Mouse (Mus musculus) cerebellum, adult 9-11 months (tissue): Measurements from ENCODE around the gene Rnf146.
"Not testable (repeated sequence)": the region's sequence is repeated elsewhere in the genome, so short reads cannot be mapped to it uniquely, and the experiment has no call there.

Source experiments
- DNase-seq: peaks from one replicate; pipeline ENCODE4 v3.0.0; 2022

Gene Rnf146

DNA sequence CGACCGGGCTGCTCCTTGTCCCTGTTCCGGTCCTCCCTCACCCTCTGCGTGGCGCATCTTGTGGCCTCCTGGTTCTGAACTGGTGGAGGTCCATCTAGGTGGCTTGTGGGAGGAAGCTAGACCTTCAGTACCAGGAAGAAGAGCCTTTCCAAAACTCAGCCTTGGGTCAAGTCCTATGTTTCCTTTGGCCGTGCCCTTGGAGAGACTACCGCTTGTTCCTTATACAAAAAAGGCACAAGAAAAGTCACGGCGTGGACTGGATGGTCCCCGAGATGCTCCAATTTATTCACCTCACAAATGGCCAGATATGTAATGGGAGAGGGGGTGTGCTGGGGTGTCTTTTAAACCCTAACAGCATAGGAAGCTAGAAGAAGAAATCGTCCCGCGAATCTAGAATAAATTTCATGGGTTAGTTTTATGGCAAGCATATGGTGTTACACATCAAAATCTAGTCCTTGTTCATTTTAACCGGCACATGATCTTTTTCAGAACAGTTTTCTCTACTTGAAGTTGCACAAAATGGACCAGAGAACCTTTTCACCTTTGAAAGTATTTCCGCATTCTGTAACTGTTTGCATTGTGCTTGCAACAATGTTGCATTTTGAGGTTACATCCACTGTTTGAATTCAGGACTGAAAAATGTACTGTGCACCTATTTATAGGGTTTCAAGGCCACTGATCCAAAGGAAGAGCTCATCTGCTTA, at the start of gene Rnf146:
TSS of gene Rnf146 (minus strand) at position 246 of the 704 bp plus-strand sequence.
- no peak for DNase-seq

DNA sequence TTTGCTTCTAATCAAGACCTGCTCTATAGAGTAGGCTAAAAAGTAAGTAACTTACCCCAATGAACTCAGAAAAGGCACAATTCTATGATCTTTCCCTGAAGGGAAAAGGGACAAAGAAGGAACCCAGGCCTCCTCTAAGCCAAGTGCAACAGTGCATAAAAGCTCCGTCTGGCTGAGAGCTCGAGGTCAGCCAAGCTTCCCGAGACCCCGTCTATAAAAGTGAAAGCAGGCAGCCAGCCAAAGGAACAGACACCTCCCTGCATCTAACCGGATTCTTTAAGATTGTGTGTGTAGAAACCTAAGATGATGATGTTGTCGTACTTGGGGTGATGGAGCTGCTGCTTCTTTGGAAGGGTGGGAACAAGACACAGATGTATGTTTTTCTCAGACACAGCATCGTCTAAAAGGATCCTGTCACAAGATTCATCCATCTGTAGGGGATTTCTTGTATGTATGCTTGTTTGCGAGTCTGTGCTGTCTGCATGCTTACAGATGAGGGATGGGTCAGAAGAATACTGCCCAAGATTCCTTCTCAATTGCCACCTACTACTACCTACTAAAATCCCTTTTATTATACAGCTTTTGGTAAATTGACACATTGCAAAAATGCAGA, 40.5 kb upstream of the Rnf146 start:
- no peak for DNase-seq

DNA sequence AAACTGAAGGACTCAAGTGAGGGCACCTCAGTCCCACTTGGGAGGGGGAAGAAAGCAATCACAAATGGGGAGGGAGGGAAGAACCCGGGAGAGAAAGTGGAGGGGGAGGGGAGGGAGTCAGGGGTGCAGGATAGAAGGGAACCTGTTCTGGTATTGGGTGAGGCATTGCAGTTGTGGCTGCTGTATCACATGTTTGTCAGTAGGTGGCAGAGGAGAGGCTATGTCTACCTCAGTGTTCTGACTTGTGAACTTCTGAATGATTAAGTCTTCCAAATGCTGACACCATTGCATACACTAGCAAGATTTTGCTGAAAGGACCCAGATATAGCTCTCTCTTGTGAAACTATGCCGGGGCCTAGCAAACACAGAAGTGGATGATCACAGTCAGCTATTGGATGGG, 32.6 kb upstream of the Rnf146 start:
- DNase-seq = not testable (repeated sequence)

DNA sequence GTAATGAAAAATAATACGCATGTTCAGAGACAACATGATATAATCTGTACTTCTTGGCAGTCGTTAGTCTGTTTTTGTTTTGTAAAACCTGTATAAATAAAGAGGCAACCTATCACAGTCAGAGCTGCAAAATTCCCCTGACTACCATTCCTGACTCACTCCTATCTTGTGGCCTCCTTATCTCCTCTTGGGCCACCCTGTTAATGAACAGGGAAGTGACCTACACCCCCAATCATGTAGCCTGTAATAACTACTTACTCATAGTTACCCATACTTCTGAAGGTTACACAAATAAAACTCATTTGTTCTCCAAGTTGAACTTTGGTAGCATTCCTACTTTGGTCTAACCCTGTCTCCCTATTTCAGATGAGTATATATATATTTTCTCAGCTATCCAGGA, 19.3 kb upstream of the Rnf146 start:
- no peak for DNase-seq

DNA sequence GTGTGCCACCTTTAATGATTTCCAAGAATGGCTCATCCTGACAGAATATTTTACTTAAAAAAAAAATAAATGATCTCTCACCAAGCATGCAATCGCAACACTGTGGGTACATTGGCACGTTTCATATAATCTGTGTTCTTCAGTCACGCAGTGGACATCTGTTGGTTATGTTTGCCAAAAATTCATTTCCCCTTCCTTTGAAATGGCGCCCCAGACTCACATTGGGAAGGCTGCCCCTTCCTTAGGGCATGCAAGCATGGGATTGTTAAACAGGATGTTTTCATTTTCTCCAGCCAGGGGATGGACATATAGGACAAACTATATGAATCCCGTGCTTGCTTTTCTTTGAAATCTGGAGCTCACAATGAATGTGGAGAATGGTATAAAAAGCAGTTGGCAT, 11.8 kb upstream of the Rnf146 start:
- DNase-seq = no peak

DNA sequence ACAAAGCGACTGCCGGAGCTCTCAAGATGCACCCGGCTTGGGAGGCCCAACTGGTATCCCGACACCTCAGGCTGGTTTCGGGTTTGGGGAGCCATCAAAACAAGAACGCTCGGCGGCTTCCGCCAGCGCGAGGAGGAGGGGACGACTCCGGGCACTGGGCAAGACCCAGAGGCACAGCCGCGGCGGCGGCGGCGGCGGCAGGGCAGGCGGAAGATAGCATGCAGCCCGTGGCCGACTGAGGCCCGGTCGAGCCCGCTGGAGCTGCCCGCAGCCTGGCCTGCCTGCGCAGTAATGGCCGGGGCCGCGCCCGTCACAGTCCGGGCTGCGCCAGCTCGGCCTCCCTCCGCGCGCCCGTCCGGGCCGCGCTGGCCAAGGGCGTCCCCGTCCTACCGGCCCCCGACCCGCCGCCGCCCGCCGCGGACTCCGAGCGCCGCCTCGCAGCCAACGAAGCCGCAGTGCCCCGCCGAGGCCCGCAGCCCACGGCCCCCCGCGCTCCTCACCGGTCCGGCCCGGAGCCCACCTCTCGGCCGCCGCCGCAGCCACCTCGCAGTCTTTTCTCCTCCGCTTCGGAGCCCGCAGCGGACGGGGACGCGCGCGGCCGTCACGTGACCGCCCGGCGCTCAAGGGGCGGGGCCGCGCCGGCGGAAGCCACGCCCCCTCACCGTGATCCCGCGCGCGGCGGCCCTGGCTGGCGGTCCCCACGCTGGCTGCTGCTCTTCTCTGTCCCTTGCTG, 612 bp downstream of the Rnf146 start:
- peak; percentile 92 for DNase-seq

DNA sequence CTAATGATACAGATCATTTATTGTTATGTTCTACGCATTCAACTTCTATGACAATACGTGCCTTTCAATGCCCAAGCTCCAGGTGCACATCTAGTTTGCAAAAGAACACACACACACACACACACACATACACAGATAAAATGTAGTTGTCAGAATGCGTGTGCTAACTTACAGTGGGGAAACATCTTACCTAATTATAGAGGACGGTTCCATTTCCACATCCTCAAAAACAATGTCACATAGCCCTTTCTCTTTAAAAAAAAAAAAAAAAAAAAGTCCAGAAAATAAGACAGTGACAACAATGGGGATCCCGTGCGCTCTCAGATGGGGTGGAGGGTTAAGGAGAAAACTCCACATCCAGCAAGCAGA, 1.2 kb downstream of the Rnf146 start:
- DNase-seq = no peak

DNA sequence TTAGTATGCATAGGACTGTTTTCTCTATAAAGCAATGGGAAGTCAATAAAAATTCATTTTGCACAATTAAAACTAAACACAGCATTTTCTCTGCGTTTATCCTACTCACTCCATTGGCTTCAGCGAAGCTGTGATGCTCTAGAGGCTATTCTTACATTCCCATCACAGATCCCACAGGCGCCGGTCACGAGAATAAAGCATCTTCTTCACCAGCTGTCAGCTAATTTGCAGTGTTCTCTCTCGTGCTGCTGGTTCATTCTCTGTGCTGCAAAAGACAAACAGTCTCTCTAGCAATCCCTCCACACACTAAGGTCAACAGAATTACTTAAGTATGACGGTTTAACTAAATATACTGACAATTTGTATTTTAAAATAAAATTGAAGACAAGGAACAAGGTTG, 8.1 kb downstream of the Rnf146 start:
- DNase-seq = peak; percentile 32

DNA sequence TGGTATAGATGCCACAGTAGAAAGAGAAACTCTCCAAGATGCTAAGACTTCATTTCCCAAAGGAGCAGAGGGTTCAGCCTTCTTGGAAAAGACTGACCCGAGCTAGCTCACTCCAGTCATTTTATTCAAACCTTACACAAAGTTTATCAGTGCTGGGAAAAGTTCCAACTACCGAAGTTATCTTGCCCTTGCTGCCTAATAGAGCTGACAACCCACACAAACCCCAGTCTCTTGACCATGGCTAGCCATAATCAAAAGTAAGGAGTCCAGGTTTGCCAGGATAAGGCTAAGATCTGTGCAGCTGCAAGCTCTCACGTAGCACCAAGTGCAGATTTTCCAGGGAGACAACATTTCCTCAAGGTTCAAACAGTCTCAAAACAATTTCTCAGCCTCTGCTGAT, 9.7 kb downstream of the Rnf146 start:
- no peak for DNase-seq

DNA sequence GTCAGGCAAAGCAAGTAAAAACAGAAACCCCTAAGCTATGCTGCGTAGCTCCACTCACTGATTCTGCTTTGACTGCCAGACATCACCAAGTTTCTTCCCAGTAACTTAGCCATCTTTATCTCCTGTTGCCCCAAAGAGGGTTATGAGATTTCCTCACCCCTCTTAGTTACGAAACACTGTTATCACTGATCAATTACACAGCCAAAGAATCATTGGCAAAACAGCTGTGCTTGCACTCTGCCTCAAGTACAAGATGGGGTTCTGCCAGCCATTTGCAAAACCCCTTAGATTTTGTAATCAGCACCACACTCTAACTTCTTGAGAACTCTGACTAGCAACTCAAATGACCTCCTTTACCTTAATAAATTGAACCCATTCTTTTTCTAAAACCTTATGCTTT, 10.8 kb downstream of the Rnf146 start:
- DNase-seq = no peak

DNA sequence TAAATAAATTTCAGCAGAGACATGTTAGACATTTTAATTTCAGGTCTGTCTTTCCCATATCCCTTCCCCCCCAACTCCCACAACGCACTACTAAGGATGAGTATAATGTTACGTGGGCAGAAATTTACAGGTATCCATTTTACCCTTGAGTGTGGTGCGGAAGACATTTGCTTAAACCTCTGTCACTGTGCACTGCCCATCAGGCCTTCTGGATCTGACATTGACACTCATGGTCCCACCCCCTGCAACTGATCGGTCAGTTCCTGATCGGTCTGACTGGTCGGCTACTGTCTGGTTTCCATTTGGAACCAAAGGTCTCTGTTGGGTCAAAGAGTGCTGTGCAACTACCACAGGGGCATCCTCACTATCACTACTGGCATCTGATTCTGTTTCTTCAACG, 15.6 kb downstream of the Rnf146 start:
- DNase-seq = no peak

DNA sequence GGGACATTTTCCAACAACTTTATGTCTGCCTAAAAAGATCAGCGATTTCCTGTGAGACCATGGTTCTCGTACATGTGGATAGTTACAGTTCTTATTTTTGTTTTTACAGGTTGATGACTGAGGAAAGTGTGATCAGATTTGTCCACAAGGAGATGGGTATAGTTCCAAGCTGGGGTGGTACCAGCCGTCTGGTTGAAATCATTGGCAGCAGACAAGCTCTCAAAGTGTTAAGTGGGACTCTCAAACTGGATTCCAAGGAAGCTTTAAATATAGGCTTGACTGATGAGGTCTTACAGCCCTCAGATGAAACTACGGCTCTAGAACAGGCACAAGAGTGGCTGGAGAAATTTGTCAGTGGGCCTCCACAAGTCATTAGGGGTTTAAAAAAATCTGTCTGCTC, 18.0 kb downstream of the Rnf146 start:
- DNase-seq = no peak

DNA sequence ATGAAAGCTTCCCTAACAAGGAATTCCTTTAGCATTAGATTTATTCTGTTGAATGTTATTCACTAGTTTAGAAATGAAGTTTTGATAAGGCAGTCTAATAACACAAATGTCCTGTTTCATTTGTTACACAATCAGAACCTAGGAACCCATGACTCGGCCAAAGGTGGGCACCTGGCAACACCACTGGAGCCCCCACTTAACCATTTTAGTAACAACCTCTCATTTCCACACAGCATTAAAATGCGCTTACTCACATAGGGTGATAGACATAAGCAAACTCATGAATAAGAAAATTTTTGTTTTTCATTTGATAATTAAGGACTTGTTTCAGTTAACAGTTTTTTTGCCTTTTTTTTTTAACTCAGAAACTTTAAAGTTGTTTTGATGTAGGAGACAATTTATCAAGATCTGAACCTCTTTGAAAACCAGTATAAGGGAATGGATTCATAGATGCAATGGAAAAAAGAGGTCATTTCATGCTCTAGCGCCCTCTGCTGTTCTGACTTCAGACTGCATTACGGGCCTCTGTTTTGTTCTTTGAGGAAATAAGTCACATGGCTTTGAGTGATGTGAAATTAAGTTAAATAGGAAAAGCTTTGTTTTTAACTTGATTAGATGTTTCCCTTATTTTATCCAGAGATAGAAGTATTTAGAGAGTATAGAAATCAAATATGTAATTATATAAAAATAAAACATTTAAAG, 23.7 kb downstream of the Rnf146 start:
- DNase-seq = peak; percentile 20

DNA sequence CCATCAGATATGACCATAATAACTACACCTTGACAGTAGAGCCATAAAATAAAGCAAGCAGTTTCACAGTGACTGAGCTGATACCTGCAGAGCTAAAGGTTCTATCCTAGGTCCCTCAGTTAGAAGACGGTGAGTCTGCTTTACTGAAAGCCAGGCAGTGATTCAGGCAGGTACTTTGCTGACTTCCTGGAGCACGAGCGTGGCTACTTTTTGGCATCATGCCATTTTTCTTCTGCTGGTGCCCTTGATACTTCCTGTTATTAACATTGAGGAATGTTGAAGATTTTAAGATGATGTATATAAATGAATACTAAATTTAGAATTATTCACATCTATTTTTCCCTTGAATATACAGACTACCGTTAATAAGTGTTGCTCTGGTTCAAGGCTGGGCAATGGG, 28.4 kb downstream of the Rnf146 start:
- no peak for DNase-seq

DNA sequence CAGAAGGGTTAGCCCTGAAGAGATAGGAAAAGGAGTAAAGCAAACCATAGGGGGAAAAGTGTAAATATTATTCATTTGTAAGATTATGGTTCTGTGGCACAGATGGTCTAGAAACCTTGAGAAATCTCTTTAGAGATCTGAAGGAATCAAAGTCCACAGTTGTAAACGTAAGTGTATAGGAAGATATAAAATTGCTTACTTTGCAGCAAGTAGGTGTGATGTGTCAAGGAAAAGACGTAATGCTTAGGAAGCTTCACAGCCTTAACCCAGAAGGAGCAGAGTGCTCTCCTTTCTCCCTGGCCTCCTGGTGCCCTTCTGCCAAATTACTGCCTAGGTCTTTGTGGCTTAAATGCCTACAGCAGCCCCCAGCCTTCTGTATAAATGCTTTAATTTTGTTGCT, 37.4 kb downstream of the Rnf146 start:
- no peak for DNase-seq

DNA sequence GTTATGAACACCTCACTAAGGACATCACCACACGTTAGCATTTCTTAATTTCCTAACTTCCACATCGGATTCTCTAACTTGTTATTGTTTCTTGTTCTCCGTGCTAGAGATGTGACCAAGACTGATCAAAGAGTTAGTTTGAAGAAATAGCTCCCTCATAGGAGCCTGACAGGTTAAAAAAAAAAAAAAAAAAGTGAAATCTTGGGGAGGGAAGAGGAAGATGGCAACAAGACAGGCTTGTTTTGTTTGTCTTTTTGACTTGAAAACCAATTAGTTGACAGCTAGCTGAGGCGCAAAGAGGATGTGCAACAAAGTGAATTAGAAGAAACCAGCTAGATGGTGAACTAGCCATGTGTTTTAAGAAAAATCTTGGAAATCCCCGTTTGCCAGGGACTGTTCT, 48.3 kb downstream of the Rnf146 start:
- DNase-seq = no peak

DNA sequence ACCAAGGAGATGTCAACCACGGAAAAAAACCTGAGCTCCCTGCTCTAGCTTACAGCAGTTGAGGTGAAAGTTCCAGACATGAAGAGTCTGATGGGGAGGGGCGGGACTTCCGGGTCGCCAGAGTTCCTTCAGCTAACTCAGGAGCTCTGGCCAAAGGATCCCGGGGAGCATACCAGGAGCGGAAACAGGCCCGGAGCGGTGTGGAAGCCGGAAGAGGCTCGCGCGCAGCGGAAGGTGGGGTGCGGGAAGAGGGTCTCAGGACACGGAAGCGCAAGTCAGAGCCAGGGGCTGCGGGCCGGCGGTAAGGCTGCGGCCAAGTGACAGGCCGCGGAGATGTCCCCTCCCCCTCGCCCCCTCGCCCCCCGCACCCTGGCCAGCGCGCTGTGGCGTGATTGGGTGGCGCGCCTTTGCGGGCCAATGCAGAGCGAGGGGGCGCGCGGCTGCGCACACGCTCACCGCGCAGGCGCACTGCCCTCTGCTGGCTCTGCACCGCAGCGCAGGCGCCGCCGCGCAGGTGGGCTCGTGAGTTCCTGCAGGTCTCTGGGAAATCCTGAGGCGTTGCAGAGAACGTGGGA, 49.1 kb downstream of the Rnf146 start, which contains the start of gene Echdc1:
TSS of gene Echdc1 (plus strand) at position 103 of the 575 bp plus-strand sequence.
- DNase-seq = peak; percentile 89

DNA sequence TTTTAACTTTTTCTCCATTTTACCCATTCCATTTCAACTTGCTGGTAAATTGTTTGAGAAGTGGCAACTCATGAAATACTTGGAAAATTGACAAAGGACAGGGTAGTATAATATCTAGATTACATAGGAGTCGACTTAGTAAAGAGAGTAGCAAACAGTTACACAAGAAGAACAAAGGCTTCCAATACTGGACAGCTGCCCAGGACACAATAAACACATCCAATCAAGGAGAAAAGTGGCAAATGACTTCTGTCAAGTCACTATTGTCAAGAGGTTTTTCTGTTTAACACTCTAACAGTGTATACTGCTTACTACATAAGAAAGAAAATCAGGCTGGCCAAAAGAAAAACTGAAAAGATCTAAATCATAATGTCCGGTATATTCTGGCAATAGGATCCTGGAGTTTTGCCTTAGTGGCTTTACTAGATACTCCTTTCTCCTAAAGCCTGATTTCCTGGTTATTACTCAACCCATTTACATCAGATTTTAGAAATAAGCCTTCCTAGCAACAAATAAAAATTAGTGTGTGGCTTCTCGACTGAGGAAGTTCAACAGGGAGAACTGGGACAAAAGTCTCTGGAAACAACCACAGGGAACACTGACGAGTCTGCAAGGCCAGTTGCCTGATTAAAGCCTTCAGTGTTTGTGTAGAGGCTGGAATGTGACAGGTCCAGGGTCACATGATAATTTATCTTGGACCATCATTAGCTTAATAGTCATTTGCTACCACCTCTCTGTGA, 50.6 kb downstream of the Rnf146 start:
- no peak for DNase-seq

DNA sequence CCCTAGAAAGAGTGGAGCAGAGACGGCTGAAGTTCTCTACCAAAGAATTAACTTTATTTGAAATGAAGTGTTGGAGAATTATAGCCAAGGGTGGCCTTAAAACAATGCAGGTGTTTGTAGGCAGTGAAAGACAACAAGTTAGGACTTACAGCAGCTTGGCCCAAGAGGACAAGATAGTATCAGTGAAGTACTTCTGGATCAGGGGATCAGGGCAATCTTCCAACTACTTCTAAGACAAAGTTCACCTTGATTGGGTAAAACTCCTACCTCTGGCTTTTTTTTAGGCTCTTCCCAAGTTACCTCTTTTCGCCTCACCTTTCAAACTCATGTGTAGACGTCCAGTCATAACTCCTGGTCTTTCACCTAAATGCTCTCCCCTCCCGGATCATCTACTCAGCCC, 60.0 kb downstream of the Rnf146 start:
- DNase-seq = no peak
